Mouse (Mus musculus): Measurements from ENCODE around the gene Tbc1d8b. TPM values are rescaled to one million over a fixed set of nuclear protein-coding genes. Genes with fewer than 3 reads are reported as not detected.

Gene Tbc1d8b
- polyA plus RNA-seq (2014; fragmentation: Illumina TruSeq; extraction: RNeasy Lipid Tissue Mini Kit (QIAGEN cat#74804)), result 59.9 TPM

GRCm38 (mm10) chrX:139684775-139685695 lies at the start of gene Tbc1d8b:
TSS of gene Tbc1d8b (plus strand) at chrX:139684996.

GRCm38 (mm10) chrX:139714381-139714780 lies 29.6 kb downstream of the Tbc1d8b start, which contains the start of gene Gm15013:
TSS of gene Gm15013 (minus strand) at chrX:139714481.

GRCm38 (mm10) chrX:139782278-139783044 lies 97.7 kb downstream of the Tbc1d8b start, which contains the start of gene Ripply1:
TSS of gene Ripply1 (minus strand) at chrX:139782353.

GRCm38 (mm10) chrX:139800406-139800878 lies 115.6 kb downstream of the Tbc1d8b start, which contains the start of gene Cldn2:
TSS of gene Cldn2 (plus strand) at chrX:139800828.

Other genes with a start within 250 kb of the Tbc1d8b start
- gene D330045A20Rik, start 204.6 kb upstream of the Tbc1d8b start, polyA plus RNA-seq (2014; fragmentation: Illumina TruSeq; extraction: RNeasy Lipid Tissue Mini Kit (QIAGEN cat#74804)), result 2.6 TPM
- 160 TPM for gene Rnf128, start 121.7 kb upstream of the Tbc1d8b start, polyA plus RNA-seq (2014; fragmentation: Illumina TruSeq; extraction: RNeasy Lipid Tissue Mini Kit (QIAGEN cat#74804))
- gene Gm15013, start 29.5 kb downstream of the Tbc1d8b start, polyA plus RNA-seq (2014; fragmentation: Illumina TruSeq; extraction: RNeasy Lipid Tissue Mini Kit (QIAGEN cat#74804)), result not detected
- not detected for gene Ripply1, start 97.4 kb downstream of the Tbc1d8b start, polyA plus RNA-seq (2014; fragmentation: Illumina TruSeq; extraction: RNeasy Lipid Tissue Mini Kit (QIAGEN cat#74804))
- 5.9 TPM for gene Cldn2, start 115.8 kb downstream of the Tbc1d8b start, polyA plus RNA-seq (2014; fragmentation: Illumina TruSeq; extraction: RNeasy Lipid Tissue Mini Kit (QIAGEN cat#74804))
- 22.7 TPM for gene Morc4, start 186.7 kb downstream of the Tbc1d8b start, polyA plus RNA-seq (2014; fragmentation: Illumina TruSeq; extraction: RNeasy Lipid Tissue Mini Kit (QIAGEN cat#74804))

All from ovary, adult 10 weeks (tissue).